Mouse (Mus musculus): Measurements from ENCODE around the gene Myo10. TPM values are rescaled to one million over a fixed set of nuclear protein-coding genes. Genes with fewer than 3 reads are reported as not detected.

Gene Myo10
- polyA plus RNA-seq, 1 experiment from 2014 or later = 20.0 TPM

- 65% methylated on average over 3 of the region's 3 CpGs for WGBS
- Histone ChIP-seq H3K4me1 (ENCODE audit: control insufficient read depth, insufficient read depth, low read length) (no peaks in the 10 kb centered on the region), H3K36me3 (ENCODE audit: control insufficient read depth, insufficient read depth, low read length) (no peaks in the 10 kb centered on the region), H3K9ac (replicated peaks; ENCODE audit: low read depth, low read length) (no peak overlapping the region), H3K9me3 (ENCODE audit: control insufficient read depth, low read length) (no peaks in the 10 kb centered on the region; the same call in 1 of the 2 replicates), H3K27ac (ENCODE audit: low read depth, low read length) (no peak overlapping the region), H3K27me3 (ENCODE audit: control insufficient read depth, insufficient read depth, low read length) (no peaks in the 10 kb centered on the region), H3K4me3 (ENCODE audit: low read depth, low read length) (no peak overlapping the region), H3K4me2 (ENCODE audit: low read depth, low read length) (no peak overlapping the region)
- ATAC-seq (ENCODE audit: low read depth) = no peak
Observed at GRCm38 (mm10) chr15:25822656-25823055, 200.3 kb downstream of the Myo10 start.

- H3K4me3 ChIP-seq (ENCODE audit: low read depth, low read length) = no peak overlapping the region
- no peaks in the 10 kb centered on the region for H3K9me3 ChIP-seq (ENCODE audit: control insufficient read depth, low read length)
- no peaks in the 10 kb centered on the region for H3K4me1 ChIP-seq (ENCODE audit: control insufficient read depth, insufficient read depth, low read length)
- no peak overlapping the region for H3K4me2 ChIP-seq (ENCODE audit: low read depth, low read length)
- WGBS = 83% methylated on average over 8 of the region's 8 CpGs
- no peak for ATAC-seq (ENCODE audit: low read depth)
- H3K27me3 ChIP-seq (ENCODE audit: control insufficient read depth, insufficient read depth, low read length) = no peaks in the 10 kb centered on the region
- H3K9ac ChIP-seq (replicated peaks; ENCODE audit: low read depth, low read length) = no peak overlapping the region
- H3K27ac ChIP-seq (ENCODE audit: low read depth, low read length) = no peak overlapping the region
- no peaks in the 10 kb centered on the region for H3K36me3 ChIP-seq (ENCODE audit: control insufficient read depth, insufficient read depth, low read length)
Observed at GRCm38 (mm10) chr15:25826531-25826961, 204.2 kb downstream of the Myo10 start.

DNA sequence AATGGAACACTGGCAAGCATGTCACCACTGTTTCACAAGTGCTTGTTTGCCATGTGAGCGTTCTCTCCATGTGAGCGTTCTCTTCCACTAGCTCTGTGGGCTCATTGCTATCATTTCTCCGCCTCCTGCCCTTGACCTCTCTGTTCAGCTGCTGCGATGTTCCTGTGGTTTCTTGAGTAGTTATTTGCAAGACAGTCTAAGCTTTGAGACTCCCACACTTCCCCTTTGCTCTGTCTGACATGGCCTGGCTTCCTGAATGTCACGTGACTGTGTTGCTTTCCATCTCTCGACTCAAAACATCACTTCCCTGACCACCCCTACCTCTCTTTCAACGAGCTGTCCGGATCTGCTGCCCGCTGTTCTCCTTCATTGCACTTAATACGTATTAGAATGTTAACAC is 206.1 kb downstream of the Myo10 start:
- Histone ChIP-seq H3K9me3 (ENCODE audit: control insufficient read depth, low read length) (no peaks in the 10 kb centered on the region), H3K27me3 (ENCODE audit: control insufficient read depth, insufficient read depth, low read length) (no peaks in the 10 kb centered on the region), H3K4me3 (ENCODE audit: low read depth, low read length) (no peak overlapping the region), H3K4me1 (ENCODE audit: control insufficient read depth, insufficient read depth, low read length) (no peaks in the 10 kb centered on the region), H3K27ac (ENCODE audit: low read depth, low read length) (no peak overlapping the region), H3K36me3 (ENCODE audit: control insufficient read depth, insufficient read depth, low read length) (no peaks in the 10 kb centered on the region), H3K4me2 (ENCODE audit: low read depth, low read length) (no peak overlapping the region), H3K9ac (replicated peaks; ENCODE audit: low read depth, low read length) (no peak overlapping the region)
- ATAC-seq (ENCODE audit: low read depth) = no peak
- 88% methylated on average over 10 of the region's 10 CpGs for WGBS

DNA sequence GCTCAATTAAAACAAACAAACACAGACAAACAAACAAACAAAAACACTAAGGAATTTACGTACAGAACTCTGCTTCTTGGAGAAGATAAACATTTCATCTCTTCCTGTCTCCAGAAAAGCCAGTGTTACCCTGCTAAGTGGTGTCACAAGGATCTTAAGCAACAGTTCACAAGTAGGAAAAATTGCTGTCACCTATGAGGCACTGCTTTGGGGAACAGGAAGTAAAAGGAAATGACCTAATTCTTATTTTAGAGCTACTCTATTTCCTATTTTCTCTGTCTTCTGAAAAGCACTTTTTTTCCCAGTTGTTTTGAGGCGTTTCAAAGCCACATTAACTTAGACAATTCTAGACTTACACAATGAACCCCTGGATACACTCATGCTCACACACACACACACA is 208.1 kb downstream of the Myo10 start:
- H3K9me3 ChIP-seq (ENCODE audit: control insufficient read depth, low read length) = no peaks in the 10 kb centered on the region
- ATAC-seq (ENCODE audit: low read depth) = no peak
- H3K4me3 ChIP-seq (ENCODE audit: low read depth, low read length) = no peak overlapping the region
- H3K27ac ChIP-seq (ENCODE audit: low read depth, low read length) = no peak overlapping the region
- no peaks in the 10 kb centered on the region for H3K27me3 ChIP-seq (ENCODE audit: control insufficient read depth, insufficient read depth, low read length)
- 86% methylated on average over 2 of the region's 2 CpGs for WGBS
- H3K4me2 ChIP-seq (ENCODE audit: low read depth, low read length) = no peak overlapping the region
- H3K36me3 ChIP-seq (ENCODE audit: control insufficient read depth, insufficient read depth, low read length) = no peaks in the 10 kb centered on the region
- H3K9ac ChIP-seq (replicated peaks; ENCODE audit: low read depth, low read length) = no peak overlapping the region
- no peaks in the 10 kb centered on the region for H3K4me1 ChIP-seq (ENCODE audit: control insufficient read depth, insufficient read depth, low read length)

DNA sequence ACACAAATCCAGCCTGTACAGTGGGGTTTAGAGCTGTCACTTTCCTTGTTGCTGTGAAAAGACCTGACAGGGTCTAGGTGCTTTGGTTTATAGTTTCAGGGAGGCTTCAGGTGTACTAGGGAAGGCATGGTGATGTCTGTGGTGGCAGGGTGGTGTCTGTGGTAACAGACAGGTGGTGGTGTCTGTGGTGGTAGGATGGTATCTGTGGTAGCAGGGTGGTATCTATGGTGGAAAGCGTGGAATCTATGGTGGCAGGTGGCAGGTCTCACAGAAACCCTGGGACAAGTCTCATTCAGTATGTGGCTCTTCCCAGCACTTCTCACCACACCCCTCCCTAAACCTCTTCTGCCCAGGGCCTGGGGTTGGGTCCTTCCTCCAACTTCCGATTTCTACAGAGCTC is 212.0 kb downstream of the Myo10 start:
- ATAC-seq (ENCODE audit: low read depth) = no peak

GRCm38 (mm10) chr15:25834920-25835674 is 212.8 kb downstream of the Myo10 start:
- Histone ChIP-seq H3K9me3 (ENCODE audit: control insufficient read depth, low read length) (no peaks in the 10 kb centered on the region), H3K4me3 (ENCODE audit: low read depth, low read length) (no peak overlapping the region), H3K4me2 (ENCODE audit: low read depth, low read length) (no peak overlapping the region), H3K9ac (replicated peaks; ENCODE audit: low read depth, low read length) (no peak overlapping the region), H3K4me1 (ENCODE audit: control insufficient read depth, insufficient read depth, low read length) (no peaks in the 10 kb centered on the region), H3K27ac (ENCODE audit: low read depth, low read length) (no peak overlapping the region), H3K36me3 (ENCODE audit: control insufficient read depth, insufficient read depth, low read length) (no peaks in the 10 kb centered on the region), H3K27me3 (ENCODE audit: control insufficient read depth, insufficient read depth, low read length) (no peaks in the 10 kb centered on the region)
- no peak for ATAC-seq (ENCODE audit: low read depth)
- WGBS = 88% methylated on average over 17 of the region's 17 CpGs

More for the DNA sequence above, 212.0 kb downstream of the Myo10 start:
- H3K4me2 ChIP-seq (ENCODE audit: low read depth, low read length) = no peak overlapping the region
- no peaks in the 10 kb centered on the region for H3K27me3 ChIP-seq (ENCODE audit: control insufficient read depth, insufficient read depth, low read length)
- no peaks in the 10 kb centered on the region for H3K9me3 ChIP-seq (ENCODE audit: control insufficient read depth, low read length)
- H3K4me1 ChIP-seq (ENCODE audit: control insufficient read depth, insufficient read depth, low read length) = no peaks in the 10 kb centered on the region
- no peak overlapping the region for H3K9ac ChIP-seq (replicated peaks; ENCODE audit: low read depth, low read length)
- no peak overlapping the region for H3K27ac ChIP-seq (ENCODE audit: low read depth, low read length)
- H3K36me3 ChIP-seq (ENCODE audit: control insufficient read depth, insufficient read depth, low read length) = no peaks in the 10 kb centered on the region
- WGBS = 86% methylated on average over 2 of the region's 2 CpGs
- H3K4me3 ChIP-seq (ENCODE audit: low read depth, low read length) = no peak overlapping the region

GRCm38 (mm10) chr15:25842462-25843085 is 220.2 kb downstream of the Myo10 start:
- Histone ChIP-seq H3K27me3 (ENCODE audit: control insufficient read depth, insufficient read depth, low read length) (no peaks in the 10 kb centered on the region), H3K9me3 (ENCODE audit: control insufficient read depth, low read length) (no peaks in the 10 kb centered on the region), H3K4me2 (ENCODE audit: low read depth, low read length) (peak overlapping the region; percentile 93), H3K36me3 (ENCODE audit: control insufficient read depth, insufficient read depth, low read length) (no peaks in the 10 kb centered on the region), H3K27ac (ENCODE audit: low read depth, low read length) (no peak overlapping the region), H3K9ac (replicated peaks; ENCODE audit: low read depth, low read length) (peak overlapping the region; percentile 89), H3K4me1 (ENCODE audit: control insufficient read depth, insufficient read depth, low read length) (peaks cover 7% of the 10 kb centered on the region), H3K4me3 (ENCODE audit: low read depth, low read length) (peak overlapping the region; percentile 80)
- peak; percentile 18; the same call in 1 of the 2 replicates for ATAC-seq (ENCODE audit: low read depth)
- WGBS = 13% methylated on average over 16 of the region's 16 CpGs

DNA sequence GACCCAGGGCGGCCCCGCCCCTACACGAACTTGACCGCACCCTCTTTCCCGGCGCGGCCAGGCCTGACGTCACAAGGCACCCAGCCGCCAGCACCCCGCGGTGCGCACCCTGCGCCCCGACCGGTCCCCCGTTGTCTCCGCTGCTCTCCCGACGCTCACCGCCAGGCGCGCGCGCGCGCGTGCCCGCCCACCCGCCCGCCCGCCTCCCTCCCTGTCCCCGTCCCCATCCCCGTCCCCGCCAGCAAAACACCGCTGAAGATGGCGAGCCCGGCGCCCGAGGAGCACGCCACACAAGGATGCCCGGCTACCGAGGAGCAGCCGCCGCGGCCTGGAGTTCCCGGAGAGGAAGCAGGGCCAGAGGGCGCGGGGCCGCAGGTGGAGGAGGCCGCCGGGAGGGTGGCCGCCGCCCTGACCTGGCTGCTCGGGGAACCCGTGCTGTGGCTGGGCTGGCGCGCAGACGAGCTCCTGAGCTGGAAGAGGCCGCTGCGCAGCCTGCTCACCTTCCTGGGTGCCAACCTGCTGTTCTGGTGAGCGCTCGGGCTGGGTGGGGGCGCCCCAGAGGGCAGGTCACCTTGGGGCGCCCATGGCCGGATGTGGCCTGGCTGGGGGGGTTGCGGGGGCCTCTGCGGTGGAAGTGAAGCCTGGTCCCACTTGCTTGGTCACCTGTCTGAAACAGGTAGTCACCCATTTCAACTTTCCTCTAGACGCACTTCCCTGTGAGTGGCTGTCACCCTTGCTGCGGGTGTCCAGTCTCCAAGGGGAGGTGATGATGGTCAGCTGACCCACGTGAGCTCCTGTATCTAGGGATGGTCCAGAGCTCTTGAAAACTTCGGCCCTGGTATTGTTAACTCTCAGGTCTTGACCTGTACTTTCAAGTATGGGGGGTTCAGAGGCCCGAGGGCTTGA is 221.0 kb downstream of the Myo10 start, which contains the start of gene Retreg1:
TSS of gene Retreg1 (plus strand) at position 95 of the 906 bp plus-strand sequence.
- Histone ChIP-seq H3K27me3 (ENCODE audit: control insufficient read depth, insufficient read depth, low read length) (no peaks in the 10 kb centered on the region), H3K4me2 (ENCODE audit: low read depth, low read length) (peak within 1 kb of the TSS; percentile 93), H3K4me1 (ENCODE audit: control insufficient read depth, insufficient read depth, low read length) (peaks cover 7% of the 10 kb centered on the region), H3K4me3 (ENCODE audit: low read depth, low read length) (peak within 1 kb of the TSS; percentile 80), H3K9ac (replicated peaks; ENCODE audit: low read depth, low read length) (peak within 1 kb of the TSS; percentile 89), H3K9me3 (ENCODE audit: control insufficient read depth, low read length) (no peaks in the 10 kb centered on the region), H3K36me3 (ENCODE audit: control insufficient read depth, insufficient read depth, low read length) (no peaks in the 10 kb centered on the region), H3K27ac (ENCODE audit: low read depth, low read length) (peak within 1 kb of the TSS; percentile 55; the same call in 1 of the 2 replicates)
- WGBS = under 1% methylated on average over 53 of the region's 72 CpGs
- peak; percentile 91 for ATAC-seq (ENCODE audit: low read depth)
